Mouse (Mus musculus) brain, embryonic 14.5 days (tissue): ENCODE data around the gene Plxna2.

Experiments used
- CTCF ChIP-seq: fragments of 200-500 bp; IDR thresholded peaks from 2 replicates; pipeline ENCODE4 v1.5.1; 2012; ENCODE audit warnings: inconsistent platforms, mild to moderate bottlenecking, moderate library complexity, borderline replicate concordance; ENCODE audit not compliant: insufficient read depth, insufficient read length; ENCODE audit errors: extremely low read depth
- POLR2A ChIP-seq: fragments of 200-500 bp; IDR thresholded peaks from 2 replicates; pipeline ENCODE4 v1.6.1; 2012; ENCODE audit warnings: mild to moderate bottlenecking, inconsistent platforms, borderline replicate concordance; ENCODE audit not compliant: poor library complexity, insufficient read depth, insufficient read length, severe bottlenecking; ENCODE audit errors: extremely low read depth

GRCm38 (mm10) chr1:194776510-194777244 is 158.7 kb downstream of the Plxna2 start:
- TF ChIP-seq CTCF: no peak
- TF ChIP-seq POLR2A: no peak
